Mouse (Mus musculus) large intestine, adult 2 months (tissue): Measurements from ENCODE around the gene Tgm7. TPM values are rescaled to one million over a fixed set of nuclear protein-coding genes. Genes with fewer than 3 reads are reported as not detected.
"Not testable (repeated sequence)": the region's sequence is repeated elsewhere in the genome, so short reads cannot be mapped to it uniquely, and the experiment has no call there.

Experiments used
- DNase-seq: peaks from one replicate; pipeline ENCODE4 v3.0.0-alpha.2; 2012; ENCODE audit warnings: low read depth, low spot score
- WGBS: fragments of 180-500 bp; shearing (Covaris S2); methylation state at CpG from one replicate; pipeline ENCODE4 v1.1.7; 2018; 5-methylcytosine and 5-hydroxymethylcytosine counted together
- polyA plus RNA-seq: library from polyadenylated mRNA; depleted of rRNA; stranded (reverse); fragments of >200 nt; gene quantifications from 2 replicates; pipeline ENCODE4 v1.2.3, GENCODE M21; 2012; rRNA removed

The Tgm7 gene
- not detected in 2 replicates for polyA plus RNA-seq

- DNase-seq, result no peak
- WGBS, result 85% methylated on average over 4 of the region's 4 CpGs
These were observed at the start of gene Tgm7 for GRCm38 (mm10) chr2:121109695-121110094. Tgm7 (minus strand) TSS chr2:121109795.

GRCm38 (mm10) chr2:121153100-121153499 lies 43.5 kb upstream of the Tgm7 start:
- no peak for DNase-seq
- WGBS, result 91% methylated on average over 3 of the region's 3 CpGs

DNA sequence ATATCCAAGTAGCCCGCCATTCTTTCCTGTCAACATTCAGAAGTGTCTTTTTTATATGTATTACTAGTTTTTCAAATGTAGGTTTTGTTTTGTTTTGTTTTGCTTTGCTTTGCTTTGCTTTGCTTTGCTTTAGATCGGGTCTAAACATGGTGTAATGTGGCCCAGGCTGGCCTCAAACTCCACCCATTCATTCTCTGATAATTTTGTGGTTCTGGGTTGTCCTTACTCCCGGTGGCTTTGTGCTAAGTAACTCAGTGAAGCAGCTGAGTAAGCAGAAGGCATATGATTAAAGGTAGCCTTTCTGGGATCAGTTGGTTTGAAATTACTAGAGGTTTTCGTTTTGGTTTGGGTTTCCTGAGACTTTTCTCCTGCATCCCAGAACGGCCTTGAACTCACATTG lies 40.1 kb upstream of the Tgm7 start:
- no peak for DNase-seq
- 77% methylated on average over 5 of the region's 5 CpGs for WGBS

DNA sequence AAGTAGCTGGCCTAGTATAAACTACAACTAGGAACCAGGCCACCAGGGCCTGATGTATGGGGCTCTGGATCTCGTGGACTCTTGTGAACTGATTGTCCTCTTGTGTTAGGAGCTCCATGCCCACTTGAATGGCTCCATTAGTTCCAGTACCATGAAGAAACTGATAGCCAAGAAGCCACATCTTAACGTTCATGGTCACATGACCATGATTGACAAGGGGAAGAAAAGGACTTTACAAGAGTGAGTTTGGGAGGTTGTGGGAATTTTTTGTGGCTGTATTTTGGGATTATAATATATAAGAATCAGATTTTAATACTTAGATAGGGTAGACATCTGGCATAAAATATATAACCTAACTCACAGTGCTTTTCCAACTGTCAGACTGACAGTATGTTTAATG lies 32.8 kb upstream of the Tgm7 start:
- DNase-seq, result no peak
- WGBS, result 79% methylated on average over 2 of the region's 2 CpGs

DNA sequence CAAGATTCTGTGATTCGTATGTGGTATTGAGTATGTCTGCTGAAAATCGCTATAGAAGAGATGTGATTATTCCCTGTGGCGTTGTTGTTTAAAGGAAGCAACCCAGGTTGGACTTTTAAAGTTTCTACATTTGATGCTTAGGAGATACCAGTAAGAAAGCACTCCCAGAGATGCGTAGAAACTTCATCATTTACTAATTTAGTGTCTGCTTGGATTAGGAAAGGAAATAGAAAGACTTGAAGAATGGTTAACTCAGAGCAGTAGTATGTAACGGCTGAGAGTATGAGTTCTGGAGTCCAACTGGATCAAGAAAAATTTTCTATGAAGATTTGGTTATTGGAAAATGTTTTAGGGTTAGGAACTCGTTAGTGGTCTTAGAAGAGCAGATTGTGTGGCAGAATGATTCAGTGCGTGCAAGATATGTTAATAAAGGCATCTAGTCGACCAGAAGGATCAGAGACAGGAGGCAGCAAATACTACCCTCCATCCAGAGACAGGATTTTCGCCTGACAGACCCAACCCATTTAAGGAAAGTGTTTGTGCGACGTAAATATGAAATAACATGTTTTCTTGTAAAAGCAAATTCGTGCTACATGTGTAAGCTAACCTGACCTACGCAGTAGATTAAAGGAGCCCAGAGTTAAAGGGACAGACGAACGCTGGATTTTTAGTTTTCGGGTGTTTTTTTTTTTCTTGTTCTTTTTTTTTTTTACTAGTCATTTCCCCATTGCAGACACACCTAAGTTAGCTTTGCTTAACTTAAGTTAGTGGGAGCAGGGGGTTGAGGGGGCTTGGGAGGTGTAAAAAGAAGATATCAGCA lies 31.8 kb upstream of the Tgm7 start:
- no peak for DNase-seq
- WGBS, result 65% methylated on average over 16 of the region's 16 CpGs

DNA sequence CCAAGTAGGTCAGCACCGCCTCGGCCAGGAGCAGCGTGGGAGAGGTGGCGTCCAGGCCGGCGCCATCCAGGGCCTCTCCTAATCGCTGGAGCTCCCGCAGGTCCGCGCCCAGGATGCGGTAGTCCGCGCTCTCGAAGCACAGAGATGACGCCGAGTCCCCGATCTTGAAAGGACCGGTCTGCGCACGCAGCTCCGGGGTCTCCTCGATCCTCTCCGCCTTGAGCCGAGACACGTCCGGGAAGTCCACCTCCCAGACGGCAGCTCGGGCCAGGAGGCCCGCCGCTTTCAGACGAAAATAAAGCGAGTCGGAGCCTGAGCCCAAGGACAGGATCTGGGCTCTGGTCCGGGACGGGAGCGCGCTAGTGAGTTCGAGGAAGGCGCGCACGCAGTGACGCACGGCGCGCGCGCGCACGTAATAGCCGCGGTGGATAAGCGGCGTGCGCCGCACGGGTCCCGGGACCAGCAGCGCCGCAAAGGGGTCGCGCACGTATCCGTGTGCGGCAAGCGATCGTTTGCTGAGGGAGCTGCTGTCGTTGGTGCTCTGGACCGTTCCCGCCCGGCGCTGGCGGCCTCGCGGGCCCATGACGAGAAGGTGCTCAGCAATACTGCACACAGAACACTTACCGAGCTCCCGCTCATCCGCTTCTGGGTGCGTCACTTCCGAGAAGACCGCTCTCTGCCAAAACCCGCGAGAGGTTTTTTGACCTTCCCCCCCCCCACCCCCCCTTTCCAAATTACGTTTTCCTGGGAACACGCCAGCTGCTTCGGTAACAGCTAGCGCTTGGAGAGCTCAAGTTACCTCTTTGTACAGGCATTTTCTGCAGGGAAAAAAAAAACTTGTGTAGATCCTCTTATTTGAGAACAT lies 30.7 kb upstream of the Tgm7 start, which contains the start of the genes Adal and Lcmt2:
Adal (plus strand) TSS at position 411 of the 865 bp plus-strand sequence.
Lcmt2 (minus strand) TSS at position 636 of the 865 bp plus-strand sequence.
- WGBS, result under 1% methylated on average over 87 of the region's 87 CpGs
- peak; percentile 59 for DNase-seq

- DNase-seq, result no peak
- 9% methylated on average over 29 of the region's 29 CpGs for WGBS
These were observed 29.8 kb upstream of the Tgm7 start for GRCm38 (mm10) chr2:121139266-121140017.

- no peak for DNase-seq
- 59% methylated on average over 4 of the region's 4 CpGs for WGBS
These were observed 27.8 kb upstream of the Tgm7 start for GRCm38 (mm10) chr2:121137371-121137770.

DNA sequence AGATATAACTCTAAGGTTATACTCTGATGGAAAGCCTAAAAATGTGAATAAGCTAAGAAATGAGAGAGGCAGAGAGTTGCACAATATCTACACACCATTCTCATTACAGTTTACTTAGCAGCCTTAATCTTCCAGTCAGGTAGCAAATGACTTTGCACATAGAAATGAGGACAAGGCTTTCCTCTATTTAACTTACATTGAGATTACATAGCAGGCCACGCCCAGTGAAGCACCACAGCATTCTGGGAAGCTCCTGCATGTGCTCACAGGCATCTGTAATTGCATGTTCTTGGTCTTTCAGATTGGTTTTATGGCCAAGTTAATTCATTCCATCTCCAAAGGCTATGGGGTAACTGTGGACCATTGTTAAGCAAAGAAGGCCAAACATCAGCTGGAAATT lies 23.2 kb upstream of the Tgm7 start:
- WGBS, result 69% methylated on average over 1 of the region's 1 CpGs
- DNase-seq, result no peak

GRCm38 (mm10) chr2:121128865-121129620 lies 19.4 kb upstream of the Tgm7 start:
- no peak for DNase-seq
- 18% methylated on average over 9 of the region's 9 CpGs for WGBS

DNA sequence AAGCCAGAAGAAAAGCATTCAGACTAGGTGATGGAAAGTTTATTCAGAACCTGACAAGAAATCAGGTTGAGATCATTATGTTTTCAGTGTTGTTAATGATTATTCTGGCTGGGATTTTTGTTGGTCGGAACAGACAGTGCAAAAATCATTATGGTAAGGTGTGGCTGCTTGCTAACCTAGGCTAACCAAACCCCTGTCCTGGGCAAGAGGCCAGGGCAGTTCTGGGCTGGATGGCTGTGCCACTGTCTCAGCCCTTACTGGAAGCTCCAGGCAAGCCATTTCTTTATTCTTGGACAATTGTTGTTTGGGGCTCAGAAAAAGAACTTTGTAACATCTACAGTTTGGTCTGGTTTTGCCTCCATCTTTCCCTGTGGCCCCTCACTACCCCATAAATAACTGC lies 17.9 kb upstream of the Tgm7 start:
- 41% methylated on average over 1 of the region's 1 CpGs for WGBS

GRCm38 (mm10) chr2:121126302-121126701 lies 16.7 kb upstream of the Tgm7 start:
- 96% methylated on average over 5 of the region's 5 CpGs for whole genome bisulfite sequencing

More for the DNA sequence above, 17.9 kb upstream of the Tgm7 start:
- DNase-seq, result no peak

GRCm38 (mm10) chr2:121119260-121119659 lies 9.7 kb upstream of the Tgm7 start:
- 78% methylated on average over 3 of the region's 3 CpGs for WGBS
- DNase-seq, result no peak

More at GRCm38 (mm10) chr2:121126302-121126701, 16.7 kb upstream of the Tgm7 start:
- DNase-seq, result not testable (repeated sequence)

DNA sequence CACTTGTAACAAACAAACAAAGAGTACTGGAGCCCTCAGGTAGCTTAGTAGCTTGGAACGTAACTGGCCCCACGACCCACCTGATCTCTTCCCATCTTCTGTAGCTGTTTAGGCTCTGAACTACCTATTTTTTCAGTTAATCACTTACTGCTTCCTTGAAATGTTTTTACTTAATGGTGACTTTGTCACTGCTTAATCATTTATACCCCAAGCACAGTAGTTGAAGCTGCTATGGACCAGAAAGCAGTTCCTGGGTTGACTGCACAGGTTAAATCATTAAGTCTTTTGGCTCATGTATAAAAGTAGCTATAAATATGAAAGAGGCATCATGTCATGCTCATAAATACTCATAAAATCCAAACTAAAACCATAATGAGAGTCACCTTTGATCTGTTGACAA lies 5.8 kb upstream of the Tgm7 start:
- WGBS, result 66% methylated on average over 2 of the region's 2 CpGs
- no peak for DNase-seq

- no peak for DNase-seq
These were observed 3.7 kb downstream of the Tgm7 start for GRCm38 (mm10) chr2:121105940-121106339.

DNA sequence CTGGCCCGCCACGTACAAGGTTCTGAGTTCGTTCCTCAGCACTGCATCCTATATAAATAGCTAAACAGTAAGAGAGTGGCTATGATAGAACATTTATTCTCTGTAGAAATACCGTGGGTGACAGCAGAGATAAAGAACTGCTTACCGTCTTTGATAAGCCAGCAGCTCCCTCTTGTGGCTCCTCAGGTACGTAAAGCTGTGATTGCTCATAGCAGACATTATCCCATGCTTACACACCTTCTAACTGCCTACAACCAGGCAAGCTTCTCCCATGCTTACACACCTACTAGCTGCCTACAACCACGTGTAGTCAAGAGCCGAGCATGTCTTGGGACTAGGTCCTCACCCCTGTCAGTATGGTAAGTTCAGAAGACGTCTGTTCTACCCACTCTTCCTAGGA lies 7.5 kb downstream of the Tgm7 start:
- 13% methylated on average over 9 of the region's 9 CpGs for WGBS
- peak; percentile 31 for DNase-seq

DNA sequence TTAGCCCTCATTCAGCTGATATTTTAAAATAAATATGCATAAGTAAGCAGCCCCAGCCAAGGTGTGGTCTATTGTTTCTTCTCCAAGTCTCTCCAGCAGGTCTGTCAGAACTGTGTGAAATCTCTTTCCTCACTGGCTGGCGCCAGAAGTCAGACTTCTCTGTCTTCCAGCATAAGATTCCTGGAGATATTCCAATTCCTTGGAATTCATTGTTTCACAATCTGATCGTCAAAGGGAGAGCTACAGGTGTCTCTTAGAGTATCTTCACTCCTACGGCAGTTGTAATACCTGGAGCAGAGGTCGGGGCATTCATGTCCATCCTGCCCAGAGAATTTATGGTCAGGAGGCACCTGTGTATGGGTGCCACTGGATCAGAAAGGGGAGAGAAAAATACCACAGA lies 19.8 kb downstream of the Tgm7 start:
- no peak for DNase-seq
- WGBS, result 54% methylated on average over 4 of the region's 4 CpGs

DNA sequence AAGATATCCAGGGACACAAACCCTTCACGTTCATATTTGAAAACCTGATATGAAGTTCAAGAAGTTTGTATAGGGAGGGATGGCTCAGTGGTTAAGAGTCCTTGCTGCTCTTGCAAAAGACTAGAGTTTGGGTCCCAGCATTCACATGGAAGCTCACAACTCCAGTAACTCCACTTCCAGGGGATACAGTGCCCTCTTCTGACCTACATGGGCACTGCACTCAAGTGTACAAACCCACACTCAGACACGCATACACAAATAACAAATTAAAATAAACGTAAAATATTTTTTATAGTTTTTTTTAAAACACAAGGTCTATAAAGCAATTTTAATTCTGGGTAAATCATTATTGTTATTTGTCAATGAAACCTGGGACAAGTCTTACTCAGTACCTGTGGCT lies 21.1 kb downstream of the Tgm7 start:
- WGBS, result 86% methylated on average over 3 of the region's 3 CpGs
- DNase-seq, result no peak
